Mouse (Mus musculus) activated CD4-positive, CD25-positive, alpha-beta regulatory T cell, adult 4 months (primary cell): Measurements from ENCODE around the gene H2-T3. TPM values are rescaled to one million over a fixed set of nuclear protein-coding genes. Genes with fewer than 3 reads are reported as not detected.
A peak's percentile ranks its signal among the peaks of the same experiment; 100 is the strongest.
"Not testable (repeated sequence)": the region's sequence is repeated elsewhere in the genome, so short reads cannot be mapped to it uniquely, and the experiment has no call there.

ENCODE experiments used
- ATAC-seq: one replicate; pipeline ENCODE4 v1.8.0; 2017
- polyA plus RNA-seq, 2 experiments: library from polyadenylated mRNA; unstranded; fragments of 100-300 nt; shearing (Covaris generic); gene quantifications; one replicate each; pipeline ENCODE4 v1.2.1; 2017

Gene H2-T3
- polyA plus RNA-seq: 1 to 10 TPM in 1 of 2 experiments, not detected in 1; 5.7 TPM

DNA sequence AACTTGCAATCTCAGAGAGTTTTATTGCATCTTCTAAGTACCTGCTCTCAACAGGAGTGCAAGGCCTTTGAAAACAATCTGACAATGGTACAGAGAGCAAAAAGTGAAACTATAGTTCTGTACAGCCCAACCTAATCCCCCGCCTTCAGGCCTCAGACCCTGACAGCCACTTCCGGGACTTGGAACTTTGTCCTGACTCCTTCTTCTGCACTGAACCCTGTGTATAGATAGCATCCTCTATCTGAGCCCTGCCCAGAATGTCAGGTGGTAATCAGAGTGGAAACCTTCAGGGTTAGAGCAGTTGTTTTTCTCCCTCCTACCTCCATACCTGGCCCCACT is at the start of gene H2-T3:
TSS of gene H2-T3 (minus strand) at position 119 of the 339 bp plus-strand sequence.
- ATAC-seq: no peak

DNA sequence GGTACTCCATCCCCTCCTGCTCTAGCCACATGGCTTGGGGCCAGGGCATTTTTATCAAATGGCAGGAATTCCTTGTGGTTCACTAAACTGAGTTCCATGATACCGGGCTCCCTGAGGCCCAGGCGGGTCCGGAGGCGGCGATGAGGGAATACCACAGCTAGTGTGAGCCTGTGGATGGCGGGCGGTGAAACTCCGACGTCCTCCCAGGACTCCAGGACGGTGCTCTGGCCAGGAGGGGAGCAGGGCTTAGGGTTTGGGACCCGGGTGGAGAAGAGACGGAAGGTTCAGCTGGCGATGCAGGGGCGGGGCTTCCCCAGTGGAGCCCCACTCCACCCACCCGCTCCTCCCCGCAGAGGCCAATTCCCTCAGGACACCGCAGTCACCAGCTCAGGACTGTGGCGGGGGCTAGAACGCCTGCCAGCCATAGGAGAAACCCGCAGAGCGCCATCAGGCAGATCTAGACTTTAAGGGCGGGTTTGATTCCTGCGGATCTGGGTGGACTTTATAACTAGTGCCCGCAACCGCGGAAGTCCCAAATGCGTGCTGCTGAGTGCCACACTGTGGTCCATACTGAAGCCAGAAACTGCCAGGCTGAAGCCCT is 47.3 kb upstream of the H2-T3 start:
- no peak for ATAC-seq

DNA sequence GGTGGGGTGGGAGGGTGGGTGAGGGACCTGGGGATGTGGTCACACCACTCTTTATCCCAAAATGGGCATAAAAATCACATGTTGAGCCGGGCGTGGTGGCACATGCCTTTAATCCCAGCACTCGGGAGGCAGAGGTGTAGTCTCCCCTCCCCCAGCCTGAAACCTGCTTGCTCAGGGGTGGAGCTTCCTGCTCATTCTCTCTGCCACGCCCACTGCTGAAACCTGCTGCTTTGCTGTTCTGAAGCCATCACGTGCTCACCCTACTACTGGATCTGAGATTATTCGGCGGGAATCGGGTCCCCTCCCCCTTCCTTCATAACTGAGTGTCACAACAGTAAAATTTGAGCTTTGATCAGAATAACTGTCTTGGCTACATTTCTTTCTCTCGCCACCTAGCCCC is 45.2 kb upstream of the H2-T3 start:
- ATAC-seq: not testable (repeated sequence)

DNA sequence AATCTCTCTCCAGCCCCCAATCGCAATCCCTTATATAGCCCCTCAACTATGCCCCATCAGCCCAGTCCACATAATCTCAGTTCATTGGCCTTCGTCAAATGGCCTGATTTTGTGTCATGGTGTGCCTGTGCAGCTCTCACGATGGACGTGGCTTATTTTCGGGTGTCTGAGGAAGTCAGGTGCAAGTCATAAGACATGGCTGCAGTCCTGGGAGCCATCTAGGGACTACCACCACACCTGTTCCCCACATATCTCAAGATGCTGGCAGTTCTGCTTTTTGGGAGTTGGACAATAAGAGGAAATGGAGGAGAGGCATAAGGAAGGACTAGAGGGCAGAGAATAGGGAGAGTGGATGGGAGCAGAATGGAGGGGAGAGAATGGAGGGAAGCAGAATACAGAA is 43.5 kb upstream of the H2-T3 start:
- ATAC-seq: no peak

DNA sequence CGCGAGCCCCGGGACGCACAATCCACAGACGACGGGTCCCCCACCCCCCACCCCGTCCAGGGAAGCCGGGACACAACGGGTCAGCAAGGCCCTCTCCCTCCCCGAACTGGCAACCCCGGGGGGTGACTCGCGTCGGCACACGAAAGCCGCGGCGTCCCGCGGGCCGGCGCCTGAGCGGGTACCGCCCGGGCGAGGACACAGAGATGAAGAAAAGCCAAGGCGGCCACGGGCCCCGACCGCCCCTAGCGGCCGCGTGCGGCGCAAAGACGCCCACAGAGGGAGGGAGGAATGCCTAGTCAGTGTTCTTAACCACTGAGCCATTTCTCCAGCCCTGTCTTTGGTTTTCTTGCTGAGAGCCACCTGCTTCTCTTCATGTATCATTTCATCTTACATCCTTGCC is 41.2 kb upstream of the H2-T3 start:
- no peak for ATAC-seq

DNA sequence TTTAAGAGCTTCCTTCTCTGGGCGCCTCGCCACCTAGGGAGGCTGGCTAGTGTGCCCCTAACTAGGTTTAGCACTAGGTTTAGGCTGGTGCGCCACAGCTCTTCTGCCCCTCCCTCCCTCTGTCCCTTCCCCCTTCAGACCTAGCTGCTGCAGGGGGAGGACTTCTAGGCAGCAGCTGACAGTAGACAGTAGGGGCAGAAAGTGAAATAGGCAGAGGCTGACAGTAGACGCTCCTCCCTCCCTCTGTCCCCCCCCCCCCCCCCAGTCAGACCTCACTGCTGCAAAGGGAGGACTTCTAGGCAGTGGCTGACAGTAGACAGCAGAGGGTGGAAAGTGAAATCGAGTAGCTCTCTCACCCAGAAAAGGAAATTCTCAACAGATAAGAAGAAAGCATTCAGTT is 39.0 kb upstream of the H2-T3 start:
- peak; percentile 30 for ATAC-seq

DNA sequence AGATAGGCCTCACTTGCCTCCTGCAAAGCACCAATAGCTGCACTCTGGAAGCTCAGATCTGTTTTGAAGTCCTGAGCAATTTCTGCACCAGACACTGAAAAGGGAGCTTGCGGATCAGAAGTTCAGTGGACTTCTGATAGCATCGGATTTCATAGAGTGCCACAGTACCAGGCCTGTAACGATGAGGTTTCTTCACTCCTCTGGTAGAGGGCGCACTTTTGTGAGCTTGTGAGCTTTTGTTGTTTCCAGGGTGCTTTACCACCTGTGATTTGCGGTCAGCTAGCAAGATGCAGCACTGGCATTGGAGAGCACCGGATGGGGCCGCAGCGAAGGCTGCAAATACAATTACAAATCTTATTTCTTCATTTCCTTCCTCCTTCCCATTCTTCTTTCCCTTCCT is 36.8 kb upstream of the H2-T3 start:
- no peak for ATAC-seq

DNA sequence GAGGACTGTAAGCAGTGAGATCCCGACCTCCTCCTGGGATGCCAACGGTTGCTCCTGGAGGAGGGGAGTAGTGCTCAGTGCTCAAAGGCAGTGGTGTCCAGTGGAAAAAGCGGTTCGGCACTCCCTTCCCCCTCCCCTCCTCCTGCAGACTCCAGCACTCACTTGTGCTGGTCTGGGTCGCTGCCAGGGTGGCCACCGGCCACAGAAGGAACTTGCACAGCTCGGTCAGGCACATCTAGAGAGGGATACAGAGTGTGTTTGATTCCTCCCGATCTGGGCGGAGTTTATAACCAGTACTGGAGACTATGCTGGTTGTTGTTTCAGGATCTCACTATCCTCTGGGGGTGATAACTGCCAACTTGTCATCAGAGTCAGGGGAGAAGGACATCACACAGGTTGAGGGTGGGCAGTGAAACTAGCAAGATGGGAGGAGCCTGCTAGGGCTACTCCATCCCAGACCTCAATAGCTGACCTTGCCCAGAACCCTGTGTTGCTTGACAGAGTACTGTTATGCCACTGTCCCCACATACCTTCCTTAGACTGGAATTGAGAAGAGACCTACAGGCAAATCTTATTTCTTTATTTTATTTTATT is 35.2 kb upstream of the H2-T3 start:
- no peak for ATAC-seq

DNA sequence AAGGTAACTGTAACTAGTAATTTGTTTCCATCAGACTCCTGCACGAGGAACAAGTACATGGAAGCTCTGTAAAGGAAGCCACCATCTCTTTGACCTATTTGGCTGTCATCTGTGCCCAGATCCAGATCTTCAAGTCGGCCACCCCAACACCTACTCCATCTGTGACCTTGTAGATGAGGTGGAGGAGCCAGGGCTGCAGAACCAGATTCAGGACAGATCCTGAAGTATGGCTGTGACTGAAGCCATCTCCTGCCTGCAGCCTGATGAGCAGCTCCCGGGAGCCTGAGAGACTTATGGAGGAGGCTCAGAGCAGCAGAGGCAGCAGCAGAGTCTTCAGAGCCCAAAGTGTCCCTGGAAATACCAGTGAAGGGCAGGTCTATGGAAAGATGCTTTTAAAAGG is 34.4 kb upstream of the H2-T3 start:
- ATAC-seq: no peak

DNA sequence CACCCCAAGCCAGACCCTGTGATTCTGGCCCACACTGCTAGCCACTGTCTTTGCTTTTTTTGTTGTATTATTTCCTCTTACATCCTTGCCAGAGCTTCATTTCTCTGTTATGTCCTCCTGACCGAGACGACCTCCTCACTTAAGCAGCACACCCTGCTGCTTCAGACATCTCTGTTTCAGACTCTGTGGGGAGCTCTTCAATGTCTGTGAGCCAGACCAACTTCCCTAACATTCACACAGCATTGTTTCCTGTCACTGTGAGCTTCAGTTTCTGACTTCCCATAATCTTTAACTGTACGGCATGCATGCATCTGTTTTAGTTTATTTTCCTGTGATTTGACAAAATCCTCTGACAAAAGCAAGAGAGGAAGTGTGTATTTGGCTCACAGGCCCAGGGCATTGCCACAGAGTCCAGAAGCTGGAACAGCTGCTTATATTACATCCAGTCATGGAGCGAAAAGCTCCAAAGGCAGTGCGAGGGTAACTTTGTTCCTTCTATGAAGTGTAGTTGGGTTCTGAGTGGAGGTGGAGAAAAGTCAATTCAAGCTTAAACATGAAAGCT is 28.6 kb upstream of the H2-T3 start:
- ATAC-seq: no peak

DNA sequence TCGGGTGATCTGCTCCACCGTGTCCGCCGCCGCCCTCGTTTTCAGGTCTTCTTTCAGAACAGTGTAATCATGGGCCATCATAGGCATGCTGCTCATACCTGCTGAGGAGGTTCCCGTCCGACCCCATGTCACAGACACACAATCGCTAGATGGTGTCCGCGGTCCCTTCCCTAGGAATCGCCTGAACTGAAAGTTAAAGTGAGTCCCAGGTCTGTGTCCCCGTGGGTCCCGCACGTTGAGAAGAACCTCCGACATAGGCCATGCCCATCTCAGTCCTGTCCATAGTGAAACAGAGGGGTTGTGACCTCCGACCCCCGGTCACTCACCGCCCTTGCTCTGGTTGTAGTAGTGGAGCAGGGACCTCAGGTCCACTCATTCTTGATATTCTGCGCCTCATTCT is 25.5 kb upstream of the H2-T3 start:
- ATAC-seq: no peak

DNA sequence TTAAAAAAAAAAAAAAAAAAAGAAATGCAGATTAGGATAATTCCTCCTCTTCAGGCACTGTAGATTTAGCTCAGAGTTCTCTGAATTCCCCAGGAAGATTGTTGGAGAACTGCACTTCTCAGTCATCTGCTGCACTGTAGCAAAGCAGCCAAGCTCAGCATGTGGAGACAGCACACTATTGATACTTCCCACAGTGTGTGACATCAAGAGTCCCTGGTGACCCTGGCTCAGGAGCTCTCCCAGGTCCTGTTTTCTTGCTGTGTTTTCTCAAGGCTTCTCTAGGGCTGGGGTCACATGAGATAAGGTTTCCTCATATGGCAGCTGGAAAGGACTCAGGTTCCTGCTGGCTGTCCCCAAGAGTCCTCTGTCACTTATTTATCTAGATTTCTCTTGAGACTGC is 16.8 kb upstream of the H2-T3 start:
- no peak for ATAC-seq

DNA sequence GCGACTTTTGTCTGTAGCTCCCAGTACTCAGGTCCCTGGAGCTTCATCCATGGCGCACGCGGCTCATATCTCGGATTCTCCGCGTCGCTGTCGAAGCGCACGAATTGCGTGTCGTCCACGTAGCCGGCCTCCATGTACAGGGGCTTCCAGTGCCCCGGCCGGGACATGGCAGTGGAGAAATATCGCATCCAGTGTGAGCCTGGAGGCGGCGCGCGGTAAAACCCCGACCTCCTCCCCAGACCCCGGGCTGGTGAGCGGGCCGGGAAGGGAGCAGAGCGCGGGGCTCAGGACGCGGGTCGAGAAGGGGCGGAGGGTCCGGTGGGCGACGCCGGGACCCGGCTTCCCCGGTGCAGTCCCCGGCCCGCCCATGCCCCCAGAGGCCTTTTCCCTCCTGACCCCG is 15.8 kb upstream of the H2-T3 start:
- ATAC-seq: no peak

DNA sequence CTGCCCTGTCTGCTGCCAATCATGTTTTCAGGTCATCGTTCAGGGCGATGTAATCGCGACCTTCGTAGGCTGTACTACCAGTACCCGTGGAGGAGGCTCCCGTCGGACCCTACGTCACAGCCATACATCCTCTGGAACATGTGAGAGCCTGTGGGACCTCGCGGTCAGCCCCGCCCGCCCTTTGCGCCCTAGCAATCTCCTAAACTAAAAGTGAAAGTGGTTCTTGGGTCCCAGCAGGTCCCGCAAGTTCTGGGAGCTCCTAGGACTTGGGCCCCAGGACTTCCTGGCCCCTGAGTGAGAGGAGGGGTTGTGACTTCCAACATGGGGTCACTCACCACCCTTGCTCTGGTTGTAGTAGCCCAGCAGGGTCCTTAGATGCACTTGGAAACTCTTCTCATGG is 15.4 kb upstream of the H2-T3 start:
- peak; percentile 80 for ATAC-seq

DNA sequence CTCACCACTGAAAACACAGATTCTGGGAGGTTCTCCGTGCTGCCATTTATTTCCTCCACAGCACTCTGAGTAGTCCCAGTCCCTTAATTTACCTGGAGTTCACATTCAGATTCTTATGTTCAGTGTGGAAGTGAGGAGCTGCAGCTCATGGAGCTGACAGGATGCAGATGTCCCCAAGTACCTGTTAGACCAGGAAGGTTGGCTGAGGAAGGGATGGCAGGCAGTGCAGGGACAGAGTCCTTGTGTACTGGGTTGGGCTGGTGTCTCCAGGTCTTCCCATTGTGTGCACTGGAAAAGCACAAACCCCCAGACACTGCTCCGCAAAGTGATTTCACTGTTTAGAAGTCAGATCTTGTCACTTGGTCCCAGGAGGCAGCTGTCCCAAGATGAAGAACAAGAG is 11.8 kb upstream of the H2-T3 start:
- ATAC-seq: no peak

DNA sequence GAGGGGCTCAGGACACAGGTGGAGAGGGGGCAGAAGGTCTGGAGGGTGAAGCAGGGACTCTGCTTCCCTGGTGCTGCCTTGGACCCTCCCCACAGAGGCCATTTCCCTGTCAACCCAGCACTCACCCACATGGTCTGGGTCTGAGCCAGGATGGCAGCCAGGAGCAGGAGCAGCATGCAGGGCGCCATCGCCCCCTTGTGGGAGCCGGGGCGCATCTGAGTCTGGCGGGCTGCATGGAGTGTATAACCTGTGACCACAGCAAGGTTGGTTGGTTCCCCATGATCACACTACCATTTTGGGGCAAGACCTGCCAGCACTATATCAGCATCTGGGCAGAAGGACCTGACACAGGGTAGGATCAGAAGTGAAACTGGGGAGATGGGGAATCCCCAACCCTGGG is 8.2 kb upstream of the H2-T3 start:
- no peak for ATAC-seq

DNA sequence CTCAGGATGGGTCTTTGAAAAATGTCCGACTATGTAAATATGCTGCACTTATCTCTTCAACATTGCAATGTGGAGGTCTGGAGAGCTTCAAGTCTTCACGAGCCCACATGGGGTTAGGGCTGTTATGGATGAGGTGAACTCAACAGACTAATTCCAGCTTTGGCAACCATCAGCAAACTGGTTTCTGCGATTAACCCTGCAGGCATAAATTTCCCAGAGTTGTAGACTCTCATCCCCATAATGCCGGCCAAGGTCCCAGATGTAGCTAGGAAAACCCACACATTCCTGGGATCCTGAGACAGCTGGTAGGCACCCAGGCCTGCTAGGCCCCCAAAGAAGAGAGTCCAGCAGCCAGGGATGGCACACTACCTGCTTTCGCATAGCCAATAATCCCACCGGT is 4.4 kb upstream of the H2-T3 start:
- ATAC-seq: no peak

DNA sequence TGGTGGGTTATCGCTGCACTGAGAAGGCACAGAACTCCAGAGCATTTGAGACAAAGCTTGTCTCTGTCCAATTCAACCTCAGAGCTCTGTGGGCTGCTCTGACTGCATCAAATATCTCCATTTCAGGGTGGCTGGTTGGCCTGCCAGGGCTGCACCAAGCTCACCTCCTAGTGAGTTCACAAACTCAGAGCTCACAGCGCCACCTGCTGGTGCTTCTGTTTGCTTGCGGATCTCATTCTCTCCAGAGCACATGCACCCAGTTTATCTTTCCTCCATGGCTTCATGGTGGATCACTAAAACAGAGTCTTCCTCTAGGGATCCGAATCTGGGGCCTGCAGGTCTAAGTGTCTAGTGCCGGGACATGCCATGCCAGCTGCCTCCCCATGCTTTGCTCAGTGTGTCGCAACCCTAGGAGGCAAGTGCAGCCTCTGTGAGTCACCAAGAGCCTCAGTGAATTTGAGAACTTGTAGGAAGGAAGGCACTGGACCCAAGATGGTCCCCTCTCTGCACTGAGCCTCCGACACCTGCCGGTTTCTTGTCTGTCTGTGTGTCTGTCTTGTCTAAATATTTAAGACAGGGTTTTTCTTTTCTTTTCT is 3.6 kb upstream of the H2-T3 start:
- peak; percentile 40 for ATAC-seq

DNA sequence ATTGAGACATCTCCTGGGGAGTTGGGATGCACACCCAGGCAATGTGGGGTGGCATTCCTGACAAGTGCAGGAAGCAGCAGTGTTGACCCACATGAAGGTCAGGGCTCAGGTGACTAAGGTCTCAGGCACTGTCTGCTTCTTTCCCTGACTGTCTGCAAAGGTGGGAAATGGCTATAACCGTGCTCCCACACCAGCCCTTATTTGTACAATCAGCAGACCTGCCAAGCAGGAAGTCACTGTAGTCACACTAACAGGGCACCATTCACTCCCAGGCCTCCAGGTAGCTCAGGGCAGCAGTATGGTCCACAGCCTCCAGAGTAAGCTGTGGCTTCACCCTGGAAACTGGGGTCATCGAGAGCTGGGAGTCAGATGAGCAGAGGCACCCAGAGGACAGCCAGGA is 2.3 kb upstream of the H2-T3 start:
- ATAC-seq: no peak

DNA sequence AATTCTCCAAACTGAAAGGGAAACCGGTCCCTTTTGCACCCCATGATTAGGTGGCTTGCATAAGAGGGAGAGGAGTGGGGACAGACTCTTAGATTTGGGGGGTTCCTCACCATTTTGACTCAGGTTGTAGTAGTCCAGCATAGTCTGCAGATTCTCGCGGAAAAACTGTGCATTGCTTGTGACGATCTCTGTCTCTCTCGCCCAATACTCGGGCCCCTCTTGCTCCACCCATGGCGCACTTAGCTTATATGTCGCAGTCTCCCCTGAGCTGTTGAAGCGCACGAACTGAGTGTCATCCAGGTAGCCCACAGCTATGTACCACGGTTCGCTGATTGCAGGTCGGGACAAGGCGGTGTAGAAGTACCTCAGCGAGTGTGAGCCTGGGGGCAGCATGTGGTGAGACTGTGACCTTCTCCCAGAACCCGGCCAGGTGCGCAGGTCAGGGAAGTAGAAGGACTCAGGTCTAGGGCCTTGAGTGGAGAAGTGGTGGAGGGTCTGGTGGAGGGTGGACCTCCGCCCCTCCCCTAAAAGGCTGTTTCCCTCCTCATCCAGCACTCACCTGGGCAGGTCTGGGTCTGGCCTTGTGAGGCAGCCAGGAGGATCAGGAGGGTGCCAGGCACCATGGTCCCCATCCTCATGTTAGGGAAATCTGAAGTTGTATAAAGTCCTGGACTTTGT is 457 bp downstream of the H2-T3 start:
- ATAC-seq: no peak

DNA sequence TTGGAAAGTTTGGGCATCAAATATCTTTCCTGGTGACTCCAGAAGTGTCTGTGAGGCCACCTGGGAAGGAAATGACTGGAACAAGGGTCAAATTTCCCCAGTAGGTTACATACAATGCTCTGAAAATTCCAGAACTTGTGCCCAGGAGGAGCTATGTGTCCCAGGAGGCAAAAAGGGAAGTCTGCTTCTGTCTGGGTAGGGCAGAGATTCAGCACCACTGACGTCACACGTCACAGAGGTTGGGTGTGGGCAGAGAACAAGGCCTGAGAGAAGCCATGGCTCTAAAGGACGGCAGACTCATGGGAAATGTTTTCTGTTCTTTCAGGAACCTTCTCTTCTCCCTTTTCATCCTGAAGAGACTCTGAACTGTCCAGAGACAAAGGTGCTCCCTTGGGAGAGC is 2.5 kb downstream of the H2-T3 start:
- no peak for ATAC-seq

DNA sequence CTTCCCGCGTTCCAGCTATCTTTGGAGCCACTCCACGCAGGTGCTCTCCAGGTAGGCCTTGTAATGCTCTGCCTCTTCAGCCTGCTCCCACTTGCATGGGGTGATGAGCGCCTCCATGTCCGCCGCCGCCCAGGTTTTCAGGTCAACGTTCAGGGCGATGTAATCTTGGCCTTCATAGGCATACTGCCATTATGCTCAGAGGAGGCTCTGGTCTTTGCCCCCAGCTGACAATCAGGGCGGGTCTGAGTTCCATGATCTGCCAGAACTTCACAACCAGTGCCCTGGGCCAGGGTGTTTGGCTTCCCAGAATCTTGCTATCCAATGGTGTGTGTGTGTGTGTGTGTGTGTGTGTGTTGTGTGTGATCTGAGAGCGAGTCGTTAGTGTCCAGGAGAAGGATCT is 7.9 kb downstream of the H2-T3 start:
- ATAC-seq: no peak

DNA sequence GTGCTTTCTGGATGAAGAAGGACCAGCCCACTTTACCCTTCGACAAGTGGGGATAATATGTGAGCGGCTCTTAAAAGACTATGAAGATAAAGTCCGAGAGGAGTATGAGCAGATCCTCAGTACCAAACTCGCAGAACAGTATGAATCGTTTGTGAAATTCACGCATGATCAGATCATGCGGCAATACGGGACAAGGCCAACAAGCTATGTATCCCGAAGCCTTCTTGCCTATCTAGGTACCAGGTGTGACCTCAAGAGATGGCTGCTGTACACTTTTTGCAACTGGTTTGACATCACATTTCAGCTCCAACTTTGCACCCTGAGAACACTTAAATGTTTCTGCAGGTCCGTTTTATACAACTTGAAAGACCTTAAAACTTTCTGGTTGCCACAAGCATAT is 10.6 kb downstream of the H2-T3 start:
- ATAC-seq: not testable (repeated sequence)

DNA sequence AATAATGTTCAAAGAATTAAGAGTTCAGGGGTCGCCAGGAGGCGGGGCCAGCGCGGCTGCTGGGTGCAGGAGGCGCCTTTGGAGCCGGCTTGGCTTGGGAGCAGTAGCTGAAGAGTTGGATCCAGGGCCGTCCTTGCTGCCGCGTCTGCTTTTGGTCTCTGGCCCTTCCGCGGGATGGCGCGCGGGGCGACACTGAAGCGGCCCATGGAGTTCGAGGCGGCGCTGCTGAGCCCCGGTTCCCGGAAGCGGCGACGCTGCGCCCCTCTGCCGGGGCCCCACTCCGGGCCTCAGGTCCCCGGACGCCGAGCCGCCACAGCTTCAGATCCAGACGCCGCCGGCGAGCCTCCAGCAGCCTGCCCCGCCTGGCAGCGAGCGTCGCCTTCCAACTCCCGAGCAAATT is 11.1 kb downstream of the H2-T3 start:
- peak; percentile 52 for ATAC-seq
